Comparison of ENCODE assay signal across 9 mouse cellular contexts in genomic region chr10:86703375-86703774, GRCm38 (mm10). TPM values are rescaled to one million over a fixed set of nuclear protein-coding genes. Genes with fewer than 3 reads are reported as not detected.
DNase-seq lines count a peak whose midpoint lies in the region; ATAC-seq and TF ChIP-seq lines count a peak whose summit lies in the region.
"Had no signal": no experiment of that assay in that cellular context is flagged by ENCODE, and none has a peak within 500 bp of the region (broad histone marks: within the 10 kb centered on the region; RNA-seq: fewer than 3 reads in every experiment).

No protein-coding gene starts in this region.

- ATAC-seq in heart, embryonic 12.5 days (ENCODE audit: insufficient number of reproducible peaks, low FRiP score): no peak
- ATAC-seq in hindbrain, embryonic 14.5 days (ENCODE audit: low FRiP score): no peak
- no peak for ATAC-seq in midbrain, embryonic 11.5 days (ENCODE audit: low FRiP score)

- H3K27ac ChIP-seq in heart, embryonic 12.5 days (ENCODE audit: poor library complexity, severe bottlenecking): no peak overlapping the region
- peak overlapping the region; percentile 54; the same call in 1 of the 2 replicates for H3K27ac ChIP-seq in MEL (ENCODE audit: control insufficient read depth, low read depth, low read length)
- H3K27ac ChIP-seq in hindbrain, embryonic 14.5 days: no peak overlapping the region
- H3K27ac ChIP-seq in midbrain, embryonic 11.5 days (ENCODE audit: low read depth, low read length): no peak overlapping the region

- TF ChIP-seq RAD21 in MEL (IDR thresholded peaks at IDR 0.05; ENCODE audit: low read depth, low read length): no peak

- peak overlapping the region; percentile 98 for H3K9ac ChIP-seq in heart, embryonic 12.5 days
- H3K9ac ChIP-seq in MEL (ENCODE audit: control insufficient read depth, low read depth, low read length, poor library complexity, severe bottlenecking): peak overlapping the region; percentile 96
- peak overlapping the region; percentile 93 for H3K9ac ChIP-seq in hindbrain, embryonic 14.5 days
- H3K9ac ChIP-seq in midbrain, embryonic 11.5 days (ENCODE audit: low read length): peak overlapping the region; percentile 97; the same call in 1 of the 2 replicates

- peak in 1 of 2 experiments; percentile 56; a peak in 1 of 4 replicates for TF ChIP-seq EP300 in MEL (IDR thresholded peaks at IDR 0.05; ENCODE audit: low read depth in 1 of 2, low read length in 2 of 2)

- H3K36me3 ChIP-seq in heart, embryonic 12.5 days: peaks cover 45% of the 10 kb centered on the region
- H3K36me3 ChIP-seq in MEL (ENCODE audit: control insufficient read depth in 1 of 2, insufficient read depth in 2 of 2, low read length in 2 of 2): peaks cover 45 to 54% of the 10 kb centered on the region in 2 experiments
- H3K36me3 ChIP-seq in hindbrain, embryonic 14.5 days (replicated peaks; ENCODE audit: control insufficient read depth, insufficient read depth): peaks cover 55% of the 10 kb centered on the region
- H3K36me3 ChIP-seq in midbrain, embryonic 11.5 days (ENCODE audit: control insufficient read depth, insufficient read depth, low read length): peaks cover 27% of the 10 kb centered on the region; the same call in 1 of the 2 replicates

- H3K27me3 ChIP-seq in heart, embryonic 12.5 days (replicated peaks): no peaks in the 10 kb centered on the region
- no peaks in the 10 kb centered on the region for H3K27me3 ChIP-seq in MEL (ENCODE audit: control insufficient read depth in 1 of 2, insufficient read depth in 2 of 2, low read length in 2 of 2)
- H3K27me3 ChIP-seq in hindbrain, embryonic 14.5 days (ENCODE audit: control insufficient read depth, insufficient read depth, low read length): no peaks in the 10 kb centered on the region
- H3K27me3 ChIP-seq in midbrain, embryonic 11.5 days (ENCODE audit: control insufficient read depth, insufficient read depth, low read length): no peaks in the 10 kb centered on the region

- intact Hi-C loops in heart, postnatal 10 days (cut with DNase I): loop anchor here (5.0 to 10.0 kb wide), 3 partner anchors 114 to 789 kb away; partner anchors contain the start of genes Prdm4 and Rtcb

- H3K4me3 ChIP-seq in heart, embryonic 12.5 days: peak overlapping the region; percentile 96
- H3K4me3 ChIP-seq in MEL (ENCODE audit: control insufficient read depth in 1 of 2, insufficient read depth in 1 of 2, low read depth in 2 of 2, low read length in 2 of 2): peak overlapping the region; percentile 75 to 85
- H3K4me3 ChIP-seq in hindbrain, embryonic 14.5 days (replicated peaks; ENCODE audit: low read length): peak overlapping the region; percentile 85
- H3K4me3 ChIP-seq in midbrain, embryonic 11.5 days (ENCODE audit: low read depth, low read length): peak overlapping the region; percentile 92

- no peak for DNase-seq in heart, postnatal 10 days
- peak; percentile 30 for DNase-seq in MEL (ENCODE audit: low read depth, low spot score)
- no peak for DNase-seq in hindbrain, embryonic 14.5 days (ENCODE audit: low spot score)
- no peak for DNase-seq in midbrain, embryonic 11.5 days (ENCODE audit: low spot score, missing footprints)
- no peak for DNase-seq in urinary bladder, adult 18-20 months (ENCODE audit: low spot score in 2 of 2)
- DNase-seq in right cerebral cortex, postnatal 4 days: no peak
- DNase-seq in MN1 (ENCODE audit: low spot score): no peak
- DNase-seq: thymus, adult 18-20 months had no signal

- H3K79me2 ChIP-seq in MEL (ENCODE audit: control insufficient read depth, insufficient read depth, low read length, poor library complexity): peaks cover 55% of the 10 kb centered on the region

- no peak for TF ChIP-seq CTCF in MEL (IDR thresholded peaks at IDR 0.05 in 2 of 3, conservative IDR thresholded peaks at IDR 0.05 in 1 of 3; ENCODE audit: control insufficient read depth in 1 of 3, insufficient read depth in 1 of 3, low read depth in 2 of 3, low read length in 3 of 3, poor library complexity in 1 of 3, severe bottlenecking in 1 of 3)

- peak in 1 of 2 experiments; percentile 2; a peak in 1 of 4 replicates for TF ChIP-seq POLR2A in MEL (IDR thresholded peaks at IDR 0.05; ENCODE audit: control insufficient read depth in 1 of 2, insufficient read depth in 1 of 2, low read depth in 1 of 2, low read length in 2 of 2, poor library complexity in 1 of 2)

- no peaks in the 10 kb centered on the region for H3K9me3 ChIP-seq in heart, embryonic 12.5 days (replicated peaks)
- no peaks in the 10 kb centered on the region for H3K9me3 ChIP-seq in MEL (replicated peaks; ENCODE audit: insufficient read depth, low read length)
- no peaks in the 10 kb centered on the region for H3K9me3 ChIP-seq in hindbrain, embryonic 14.5 days (ENCODE audit: control insufficient read depth, low read length)
- no peaks in the 10 kb centered on the region for H3K9me3 ChIP-seq in midbrain, embryonic 11.5 days (ENCODE audit: control insufficient read depth, low read length)

- peaks cover 40% of the 10 kb centered on the region for H3K4me1 ChIP-seq in heart, embryonic 12.5 days (replicated peaks)
- H3K4me1 ChIP-seq in MEL (ENCODE audit: control insufficient read depth in 1 of 2, insufficient read depth in 2 of 2, low read length in 2 of 2): peaks cover 2 to 32% of the 10 kb centered on the region in 2 experiments
- H3K4me1 ChIP-seq in hindbrain, embryonic 14.5 days (replicated peaks; ENCODE audit: control insufficient read depth, insufficient read depth, low read length): peaks cover 37% of the 10 kb centered on the region
- peaks cover 17% of the 10 kb centered on the region for H3K4me1 ChIP-seq in midbrain, embryonic 11.5 days (ENCODE audit: control insufficient read depth, insufficient read depth, low read length)

- peak overlapping the region; percentile 87 for H3K4me2 ChIP-seq in heart, embryonic 12.5 days
- peak overlapping the region; percentile 89 for H3K4me2 ChIP-seq in hindbrain, embryonic 14.5 days (replicated peaks)
- H3K4me2 ChIP-seq in midbrain, embryonic 11.5 days: peak overlapping the region; percentile 93

- 47% methylated on average over 4 of the region's 4 CpGs for WGBS in heart, embryonic 12.5 days
- 78% methylated on average over 4 of the region's 4 CpGs for WGBS in hindbrain, embryonic 14.5 days
- WGBS in midbrain, embryonic 11.5 days: 78% methylated on average over 4 of the region's 4 CpGs

TF ChIP-seq in MEL, 35 proteins besides CTCF, POLR2A, EP300 and RAD21:
- peak; percentile 67 for TF ChIP-seq RCOR1 (IDR thresholded peaks at IDR 0.05; ENCODE audit: low read depth, low read length)
- TF ChIP-seq GATA1 (IDR thresholded peaks at IDR 0.05; ENCODE audit: low read depth, low read length): peak; percentile 72
- no peak for TF ChIP-seq JUND (IDR thresholded peaks at IDR 0.05; ENCODE audit: low read depth, low read length)

RNA-seq across cellular contexts. Expression of gene Hsp90b1, which starts 1.9 kb away (rescaled TPM):
- polyA plus RNA-seq in heart, embryonic 12.5 days (2016; fragmentation: Nextera tagmentation; extraction: Ambion mirVana): 574 and 590 TPM in 2 replicates
- 100 to 1,000 TPM; 245 to 313 TPM for total RNA-seq in heart, postnatal 10 days (2021)
- 404 and 420 TPM in 2 replicates for total RNA-seq in MEL (2012; rRNA removed)
- polyA plus RNA-seq in MEL (2012; ENCODE audit: insufficient read depth in 1 of 2, insufficient read length in 2 of 2, low read depth in 1 of 2, low replicate concordance in 2 of 2, missing spikeins in 1 of 2): 100 to 1,000 TPM; 150 to 555 TPM
- 252 and 279 TPM in 2 replicates for polyA plus RNA-seq in hindbrain, embryonic 14.5 days (2014; fragmentation: Nextera tagmentation; extraction: Ambion mirVana)
- polyA plus RNA-seq in midbrain, embryonic 11.5 days (2014; fragmentation: Nextera tagmentation; extraction: Ambion mirVana): 477 and 506 TPM in 2 replicates

RNA-seq across cellular contexts. Expression of gene Ttc41, which starts 2.2 kb away (rescaled TPM):
- polyA plus RNA-seq in heart, embryonic 12.5 days (2016; fragmentation: Nextera tagmentation; extraction: Ambion mirVana): 1.7 and 2.3 TPM in 2 replicates
- 1 to 10 TPM; 1.3 to 1.8 TPM for total RNA-seq in heart, postnatal 10 days (2021)
- 0.78 and 1.0 TPM in 2 replicates for total RNA-seq in MEL (2012; rRNA removed)
- 1 to 10 TPM in 1 of 2 experiments, not detected in 1; 2.1 TPM for polyA plus RNA-seq in MEL (2012; ENCODE audit: insufficient read depth in 1 of 2, insufficient read length in 2 of 2, low read depth in 1 of 2, low replicate concordance in 2 of 2, missing spikeins in 1 of 2)
- polyA plus RNA-seq in hindbrain, embryonic 14.5 days (2014; fragmentation: Nextera tagmentation; extraction: Ambion mirVana): 0.82 and 2.5 TPM in 2 replicates
- 1.9 and 2.5 TPM in 2 replicates for polyA plus RNA-seq in midbrain, embryonic 11.5 days (2014; fragmentation: Nextera tagmentation; extraction: Ambion mirVana)
